8 mouse cellular contexts compared by ENCODE assay signal in genomic region chr8:126832163-126832978, GRCm38 (mm10).
DNase-seq lines count a peak whose midpoint lies in the region; ATAC-seq and TF ChIP-seq lines count a peak whose summit lies in the region.

No protein-coding gene starts in this region.

- H3K79me2 ChIP-seq in heart, adult 2 months (replicated peaks; ENCODE audit: control insufficient read depth, insufficient read depth, low read length): no peaks in the 10 kb centered on the region

- DNase-seq in thymus, adult 2 months: peak; percentile 69
- no peak for DNase-seq in thymus, postnatal 10 days (ENCODE audit: low spot score in 2 of 2)
- peak; percentile 67 to 84 for DNase-seq in heart, adult 2 months
- DNase-seq in lung, postnatal 36 days: peak; percentile 90
- DNase-seq in thymus, postnatal 14 days: peak; percentile 68
- no peak for DNase-seq in layer of hippocampus, postnatal 25 days (ENCODE audit: extremely low spot score in 1 of 2, low spot score in 1 of 2)
- DNase-seq in left cerebral cortex, adult 11 months (ENCODE audit: low spot score): no peak

- no peak overlapping the region for H3K4me2 ChIP-seq in kidney, embryonic 15.5 days

- no peaks in the 10 kb centered on the region for H3K27me3 ChIP-seq in thymus, adult 2 months (ENCODE audit: control insufficient read depth, insufficient read depth, low read length)
- no peaks in the 10 kb centered on the region for H3K27me3 ChIP-seq in heart, adult 2 months (ENCODE audit: control insufficient read depth, insufficient read depth, low read length)
- no peaks in the 10 kb centered on the region for H3K27me3 ChIP-seq in kidney, embryonic 15.5 days

- no peaks in the 10 kb centered on the region for H3K36me3 ChIP-seq in thymus, adult 2 months (ENCODE audit: control insufficient read depth, insufficient read depth, low read length)
- H3K36me3 ChIP-seq in heart, adult 2 months (ENCODE audit: control insufficient read depth, insufficient read depth, low read length): no peaks in the 10 kb centered on the region
- H3K36me3 ChIP-seq in kidney, embryonic 15.5 days: no peaks in the 10 kb centered on the region

- no peak for TF ChIP-seq CTCF in thymus, adult 2 months (IDR thresholded peaks at IDR 0.05; ENCODE audit: borderline replicate concordance, control insufficient read depth, extremely low read depth, insufficient read depth, low read length, poor library complexity)
- no peak for TF ChIP-seq CTCF in heart, adult 2 months (IDR thresholded peaks at IDR 0.05)

- H3K4me1 ChIP-seq in thymus, adult 2 months (replicated peaks; ENCODE audit: control insufficient read depth, insufficient read depth, low read length): peaks cover 67% of the 10 kb centered on the region
- H3K4me1 ChIP-seq in heart, adult 2 months (ENCODE audit: control insufficient read depth, insufficient read depth, low read length): peaks cover 44% of the 10 kb centered on the region
- peaks cover 92% of the 10 kb centered on the region for H3K4me1 ChIP-seq in kidney, embryonic 15.5 days

- H3K9ac ChIP-seq in heart, adult 2 months (ENCODE audit: low read depth, low read length): no peak overlapping the region
- H3K9ac ChIP-seq in kidney, embryonic 15.5 days: no peak overlapping the region

- no peak for TF ChIP-seq POLR2A in thymus, adult 2 months (IDR thresholded peaks at IDR 0.05; ENCODE audit: control insufficient read depth, extremely low read depth, insufficient read depth, low read length, poor library complexity)
- no peak for TF ChIP-seq POLR2A in heart, adult 2 months (IDR thresholded peaks at IDR 0.05; ENCODE audit: insufficient read depth, low read depth, low read length)

- intact Hi-C loops in heart, adult 2 months (cut with DNase I): no loop called here

- 24% methylated on average over 12 of the region's 12 CpGs for WGBS in thymus, adult 2 months
- 64% methylated on average over 12 of the region's 12 CpGs for WGBS in heart, adult 2 months
- WGBS in kidney, embryonic 15.5 days: 57% methylated on average over 12 of the region's 12 CpGs

- ATAC-seq in kidney, embryonic 15.5 days (replicated peaks; ENCODE audit: low FRiP score): no peak

- no peaks in the 10 kb centered on the region for H3K9me3 ChIP-seq in kidney, embryonic 15.5 days (replicated peaks)

- TF ChIP-seq EP300 in heart, adult 2 months (IDR thresholded peaks at IDR 0.05; ENCODE audit: insufficient read depth, low read depth, low read length): 0 out of 2 replicates have a peak, but pooled peaks have one; percentile 43

- no peak overlapping the region for H3K4me3 ChIP-seq in thymus, adult 2 months (ENCODE audit: control insufficient read depth, insufficient read depth, low read length)
- H3K4me3 ChIP-seq in heart, adult 2 months: no peak overlapping the region
- H3K4me3 ChIP-seq in kidney, embryonic 15.5 days (replicated peaks): no peak overlapping the region

- H3K27ac ChIP-seq in thymus, adult 2 months (ENCODE audit: control insufficient read depth, insufficient read depth, low read length): peak overlapping the region; percentile 85
- H3K27ac ChIP-seq in heart, adult 2 months: peak overlapping the region; percentile 87
- H3K27ac ChIP-seq in kidney, embryonic 15.5 days: peak overlapping the region; percentile 95

Comparison
In these comparisons a context has a peak if more than half of its experiments do, and no peak if none do; other contexts are left out.
1. DNase-seq: peak in thymus, adult 2 months (single experiment), heart, adult 2 months (2 of 2), lung, postnatal 36 days (single experiment) and thymus, postnatal 14 days (single experiment); none in thymus, postnatal 10 days (0 of 2), layer of hippocampus, postnatal 25 days (0 of 2) and left cerebral cortex, adult 11 months (single experiment).
2. Peak in every context shown above with its lines, with median percentiles within 50 percentile points of each other: H3K27ac ChIP-seq.